Mouse (Mus musculus) Muller cell, postnatal 12 days (primary cell): ENCODE data around the gene Zbed4.
"Not testable (repeated sequence)": the region's sequence is repeated elsewhere in the genome, so short reads cannot be mapped to it uniquely, and the experiment has no call there.

Source experiments
- DNase-seq: peaks from one replicate; pipeline ENCODE4 v3.0.0-alpha.2; 2015; ENCODE audit errors: inconsistent ontology term

The Zbed4 gene

DNA sequence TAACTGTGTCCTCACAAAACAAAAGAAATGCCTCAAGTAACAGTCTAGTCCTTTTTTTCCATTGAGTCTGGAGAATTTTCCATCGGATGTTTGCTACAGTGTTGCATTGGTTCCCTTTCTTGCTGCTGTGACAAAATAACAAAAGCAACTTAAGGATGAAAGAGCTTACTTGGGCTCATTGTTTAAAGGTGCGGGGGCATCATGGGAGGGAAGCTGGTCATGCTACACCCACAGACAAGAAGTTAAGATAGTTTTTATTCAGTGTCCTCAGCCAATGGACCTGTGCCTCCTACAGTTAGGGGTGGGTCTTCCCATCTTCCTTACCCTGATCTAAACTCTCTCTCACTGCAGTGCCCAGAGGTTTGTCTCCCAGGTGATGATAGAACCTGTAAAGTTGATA, 13.0 kb upstream of the Zbed4 start:
- no peak for DNase-seq

DNA sequence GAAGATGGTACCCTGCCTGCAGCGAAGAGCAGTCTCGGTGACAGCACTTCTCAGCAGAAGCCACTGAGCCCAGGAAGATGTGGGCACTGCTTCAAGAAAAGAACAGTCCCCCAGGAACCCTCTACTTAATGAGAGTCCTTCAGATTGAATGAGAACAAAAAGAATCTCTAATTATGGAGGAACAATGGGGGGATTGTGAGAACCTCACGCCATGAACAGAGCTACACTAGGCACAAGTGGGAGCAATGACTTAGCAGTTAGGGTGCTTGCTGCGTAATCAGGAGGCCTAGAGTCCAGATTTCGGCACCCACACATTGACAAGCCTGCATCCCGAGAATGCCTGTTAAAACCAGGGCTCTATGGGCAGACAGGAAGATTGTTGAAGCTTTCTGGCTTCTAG, 10.1 kb upstream of the Zbed4 start:
- peak; percentile 60 for DNase-seq

DNA sequence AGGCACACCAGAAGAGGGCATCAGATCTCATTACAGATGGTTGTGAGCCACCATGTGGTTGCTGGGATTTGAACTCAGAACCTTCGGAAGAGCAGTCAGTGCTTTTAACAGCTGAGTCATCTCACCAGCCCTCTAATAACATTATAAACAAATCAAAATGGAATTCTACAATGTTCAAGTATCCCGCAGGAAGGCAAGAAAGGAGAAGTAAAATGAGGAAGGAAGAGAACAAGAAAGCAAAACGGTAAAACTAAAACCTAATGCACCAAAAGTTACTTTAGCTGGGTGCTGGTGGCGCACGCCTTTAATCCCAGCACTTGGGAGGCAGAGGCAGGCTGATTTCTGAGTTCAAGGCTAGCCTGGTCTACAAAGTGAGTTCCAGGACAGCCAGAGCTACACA, 8.1 kb upstream of the Zbed4 start:
- DNase-seq: not testable (repeated sequence)

DNA sequence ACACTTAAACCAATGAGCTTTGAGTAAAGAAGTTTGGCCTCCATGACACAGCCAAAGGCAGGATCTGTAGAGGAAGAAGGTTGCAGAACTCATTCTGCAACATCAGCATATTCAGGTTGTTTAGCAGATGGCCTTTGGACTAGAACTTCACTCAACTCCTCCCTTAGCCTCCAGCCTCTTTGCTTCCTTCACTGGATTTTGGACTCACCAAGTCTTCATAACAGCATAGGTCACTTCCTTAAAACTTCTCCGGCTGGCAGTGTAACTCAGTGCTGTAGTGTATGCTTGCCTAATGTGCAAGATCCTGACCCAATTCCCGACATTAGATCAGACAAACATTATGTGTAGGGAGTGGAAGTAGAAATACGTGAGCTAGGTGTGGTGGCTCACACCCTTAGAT, 6.1 kb upstream of the Zbed4 start:
- no peak for DNase-seq

DNA sequence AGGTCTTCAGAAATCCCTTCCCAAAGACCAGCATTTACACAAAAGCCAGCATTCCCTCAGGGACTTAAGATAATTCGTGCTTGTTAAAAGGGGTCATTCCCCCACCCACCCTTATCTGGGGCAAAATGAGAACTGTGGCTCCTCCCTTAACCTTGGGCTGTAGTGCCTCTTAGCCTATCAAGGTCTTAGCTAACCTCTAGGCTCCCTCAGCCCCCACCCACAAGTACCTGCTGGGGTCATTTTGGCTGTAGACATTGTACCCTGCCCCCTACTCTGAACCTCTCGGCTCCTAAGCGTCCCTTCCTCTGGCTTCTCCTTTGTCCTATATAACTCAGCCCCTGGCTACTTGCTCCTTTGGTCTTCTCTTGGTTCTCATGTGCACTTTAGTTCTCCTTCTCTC, 5.5 kb upstream of the Zbed4 start:
- no peak for DNase-seq

DNA sequence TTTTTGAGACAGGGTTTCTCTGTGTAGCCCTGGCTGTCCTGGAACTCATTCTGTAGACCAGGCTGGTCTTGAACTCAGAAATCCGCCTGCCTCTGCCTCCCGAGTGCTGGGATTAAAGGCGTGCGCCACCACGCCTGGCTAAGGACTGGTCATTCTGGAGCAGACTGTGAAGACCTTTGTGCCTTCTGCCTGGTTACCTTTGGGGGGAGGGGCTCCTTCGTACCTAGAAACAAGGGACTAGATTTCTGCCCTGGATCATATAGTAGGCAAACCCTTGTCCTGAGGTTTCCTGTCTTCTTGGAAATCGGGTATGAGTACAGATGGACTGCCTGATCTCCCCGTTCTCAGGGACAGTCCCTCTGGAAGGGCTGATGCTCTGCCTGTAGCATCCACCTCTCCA, 1.8 kb upstream of the Zbed4 start:
- DNase-seq: not testable (repeated sequence)

DNA sequence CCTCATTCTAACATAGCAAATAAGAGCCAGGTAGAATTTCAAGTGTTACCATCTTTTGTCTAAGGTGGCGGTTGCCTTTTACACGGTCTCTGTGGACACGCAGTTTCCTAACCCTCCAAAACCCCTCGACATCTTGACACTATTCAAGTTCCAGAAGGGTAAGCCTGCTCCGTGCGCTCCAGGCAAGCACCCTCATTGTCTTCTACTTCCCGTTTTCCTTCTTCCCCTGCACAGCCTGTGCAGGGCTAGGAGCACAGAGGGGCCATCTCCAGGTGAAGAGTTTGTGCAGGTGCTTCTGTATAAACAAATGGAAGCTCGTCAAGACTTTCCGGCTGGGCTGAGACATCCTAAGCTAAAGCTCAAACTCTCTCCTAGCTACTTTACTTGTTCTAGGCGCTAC, 1.4 kb upstream of the Zbed4 start:
- DNase-seq: no peak

DNA sequence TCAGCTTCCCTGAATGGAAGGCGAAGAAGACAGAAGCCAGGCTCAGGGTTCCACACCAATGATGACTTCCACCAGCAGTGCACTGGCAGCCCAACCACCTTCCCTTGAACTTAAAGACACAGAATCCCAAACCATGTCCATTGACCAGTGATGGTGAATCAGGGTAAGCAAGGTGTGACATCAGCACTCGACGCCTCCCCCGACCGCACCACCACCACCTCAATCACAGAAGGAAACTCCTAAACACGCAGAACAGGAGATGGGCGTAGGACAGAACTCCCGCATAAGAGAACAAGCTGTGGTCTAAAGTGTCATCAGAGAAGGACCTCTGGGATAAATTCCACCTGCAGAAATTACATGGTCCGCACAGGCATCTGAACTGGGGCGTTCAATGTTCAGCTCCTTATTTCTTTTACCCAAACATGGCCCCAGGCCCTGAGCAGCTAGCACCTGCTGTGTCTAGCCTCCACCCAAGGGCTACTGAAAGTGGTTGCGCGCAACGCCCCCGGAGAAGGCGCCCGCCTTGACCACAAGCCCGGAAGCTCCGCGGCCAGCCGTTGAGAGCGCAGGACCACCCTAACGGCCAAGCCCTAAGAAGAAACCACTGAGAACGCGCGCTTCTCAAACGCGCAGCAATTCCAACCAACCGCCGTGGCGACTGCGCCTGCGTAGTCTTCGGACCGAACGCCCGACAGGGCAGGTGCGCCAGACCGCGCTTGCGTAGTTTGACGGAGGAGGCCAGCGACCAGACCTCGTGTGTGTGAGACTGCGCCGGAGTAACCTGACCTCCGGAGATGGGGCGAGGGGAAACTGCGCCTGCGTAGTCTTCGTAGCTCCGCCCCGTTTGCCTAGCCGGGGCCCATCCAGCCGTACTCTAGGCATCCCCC, 540 bp upstream of the Zbed4 start:
- peak; percentile 99 for DNase-seq

DNA sequence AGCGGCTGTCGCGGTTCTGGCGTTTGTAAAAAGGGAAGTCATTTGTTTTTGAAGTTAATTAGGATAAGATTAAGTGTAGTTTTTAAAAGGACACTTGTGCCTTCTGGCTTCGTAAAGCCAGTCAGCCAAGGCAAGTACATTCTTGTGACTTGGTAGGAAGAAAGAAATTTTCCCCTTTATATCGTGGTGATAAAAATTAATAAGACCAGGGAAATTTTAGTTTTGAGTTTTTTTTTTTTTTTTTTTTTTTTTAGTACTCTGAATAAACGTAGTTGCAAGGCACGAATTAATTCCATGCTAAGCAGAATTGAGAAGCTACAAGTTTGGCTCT, 908 bp downstream of the Zbed4 start:
- no peak for DNase-seq

DNA sequence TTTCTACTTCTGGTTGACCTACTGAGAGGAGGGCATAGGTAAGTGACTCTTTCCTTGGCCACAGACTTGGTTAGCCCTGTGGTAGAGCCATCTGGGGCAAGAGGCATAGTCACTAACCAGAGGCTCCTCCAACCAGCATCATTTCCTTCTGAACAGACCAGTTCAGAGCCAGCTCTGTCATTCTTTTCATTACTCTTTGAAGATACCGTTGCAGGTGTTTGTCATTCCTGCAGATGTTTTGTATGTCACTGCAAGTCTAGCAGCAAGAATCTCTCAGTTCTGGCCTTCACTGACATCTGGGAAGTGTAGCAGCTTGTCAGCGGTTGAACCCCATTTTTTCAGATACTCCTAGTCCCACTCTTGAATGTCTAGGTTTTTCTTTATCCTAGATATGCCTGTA, 3.4 kb downstream of the Zbed4 start:
- no peak for DNase-seq

DNA sequence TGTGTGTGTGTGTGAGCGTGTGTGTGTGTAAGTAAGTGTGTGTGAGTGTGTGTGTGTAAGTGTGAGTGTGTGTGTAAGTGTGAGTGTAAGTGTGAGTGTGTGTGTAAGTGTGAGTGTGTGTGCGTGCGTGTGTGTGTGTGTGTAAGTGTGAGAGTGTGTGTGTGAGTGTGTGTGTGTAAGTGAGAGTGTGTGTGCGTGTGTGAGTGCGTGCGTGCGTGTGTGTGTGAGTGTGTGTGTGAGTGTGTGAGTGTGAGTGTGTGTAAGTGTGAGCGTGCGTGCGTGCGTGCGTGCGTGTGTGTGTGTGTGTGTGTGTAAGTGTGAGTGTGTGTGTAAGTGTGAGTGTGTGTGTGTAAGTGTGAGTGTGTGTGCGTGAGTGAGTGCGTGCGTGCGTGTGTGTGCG, 4.3 kb downstream of the Zbed4 start:
- DNase-seq: no peak

DNA sequence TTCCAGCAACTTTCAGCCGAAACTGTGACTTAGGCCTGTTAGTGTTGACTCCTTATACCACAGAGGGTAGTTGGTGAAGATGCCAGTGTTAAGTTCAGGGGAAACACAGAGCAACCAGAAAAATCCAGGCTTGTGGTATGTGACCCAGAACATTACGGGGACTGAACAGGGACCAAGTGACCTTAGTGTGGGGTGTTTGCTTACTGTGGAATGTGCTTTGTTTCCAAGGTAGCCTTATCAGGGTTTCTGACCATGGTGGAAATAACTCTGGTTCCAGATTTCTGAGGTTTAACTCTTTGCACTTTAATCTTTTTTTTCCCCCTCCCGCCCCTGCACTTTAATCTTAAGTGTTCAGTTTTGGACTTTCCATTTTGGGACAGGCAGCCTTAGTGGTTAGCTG, 6.6 kb downstream of the Zbed4 start:
- DNase-seq: no peak

DNA sequence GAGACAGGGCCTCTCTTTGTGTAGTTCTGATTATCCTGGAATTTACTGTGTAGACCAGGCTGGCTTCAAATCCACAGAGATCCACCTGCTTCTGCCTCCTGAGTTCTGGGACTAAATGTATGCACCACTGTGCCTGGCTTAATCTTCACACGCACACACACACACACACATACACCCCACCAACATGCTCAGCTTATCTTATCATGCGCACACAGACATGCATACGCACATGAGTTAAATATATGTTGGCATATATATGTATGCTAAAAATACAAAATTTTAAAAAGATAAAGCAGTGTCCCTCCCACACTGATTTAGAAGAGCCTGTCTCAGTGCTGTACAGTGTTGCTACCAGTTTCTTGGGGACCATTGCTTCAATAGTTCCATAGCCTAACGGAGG, 10.1 kb downstream of the Zbed4 start:
- no peak for DNase-seq

DNA sequence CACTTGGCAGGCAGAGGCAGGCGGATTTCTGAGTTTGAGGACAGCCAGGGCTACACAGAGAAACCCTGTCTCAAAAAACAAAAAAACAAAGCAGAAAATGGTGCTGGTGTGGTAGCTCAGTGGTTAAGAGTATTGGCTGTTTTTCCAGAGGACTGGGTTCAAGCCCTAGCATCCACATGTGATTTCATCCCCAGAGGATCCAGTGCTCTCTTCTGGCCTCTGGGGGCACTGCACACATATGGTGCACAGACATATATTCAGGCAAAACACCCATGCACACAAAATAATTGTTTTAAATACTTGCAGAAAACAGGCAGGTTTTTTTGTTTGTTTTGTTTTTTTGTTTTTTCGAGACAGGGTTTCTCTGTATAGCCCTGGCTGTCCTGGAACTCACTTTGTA, 14.7 kb downstream of the Zbed4 start:
- not testable (repeated sequence) for DNase-seq

DNA sequence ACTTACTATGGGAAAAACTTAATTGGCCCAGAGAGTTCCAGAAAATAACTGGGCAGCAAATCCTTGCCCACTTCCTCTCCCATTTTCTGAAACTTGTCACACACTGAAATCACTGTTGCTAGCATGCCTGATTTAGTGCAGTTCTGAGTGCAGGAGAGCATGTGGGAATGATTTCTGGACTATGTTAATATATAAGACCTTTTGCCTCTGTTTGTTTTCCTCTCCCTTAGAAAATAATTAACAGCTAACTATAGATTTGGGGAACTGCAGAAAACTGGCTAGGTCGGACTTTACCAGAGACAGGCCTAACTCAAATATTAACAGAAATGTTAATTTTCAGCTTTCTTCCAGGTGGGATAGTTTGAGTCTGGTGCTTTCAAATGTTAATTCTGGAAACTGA, 17.1 kb downstream of the Zbed4 start:
- no peak for DNase-seq

DNA sequence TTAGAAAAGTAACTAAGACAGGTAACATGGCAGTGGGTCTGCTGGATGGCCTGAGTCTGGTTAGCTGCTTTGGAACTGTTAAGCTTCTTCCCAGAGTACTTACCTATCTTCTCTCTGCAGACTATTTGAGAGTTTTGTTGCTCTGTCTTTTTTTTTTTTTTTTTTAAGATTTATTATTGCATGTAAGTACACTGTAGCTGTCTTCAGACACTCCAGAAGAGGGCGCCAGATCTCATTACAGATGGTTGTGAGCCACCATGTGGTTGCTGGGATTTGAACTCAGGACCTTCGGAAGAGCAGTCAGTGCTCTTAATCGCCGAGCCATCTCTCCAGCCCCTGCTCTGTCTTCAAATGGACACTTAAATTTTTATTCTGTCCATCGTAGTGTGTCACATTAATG, 23.2 kb downstream of the Zbed4 start:
- DNase-seq: not testable (repeated sequence)

DNA sequence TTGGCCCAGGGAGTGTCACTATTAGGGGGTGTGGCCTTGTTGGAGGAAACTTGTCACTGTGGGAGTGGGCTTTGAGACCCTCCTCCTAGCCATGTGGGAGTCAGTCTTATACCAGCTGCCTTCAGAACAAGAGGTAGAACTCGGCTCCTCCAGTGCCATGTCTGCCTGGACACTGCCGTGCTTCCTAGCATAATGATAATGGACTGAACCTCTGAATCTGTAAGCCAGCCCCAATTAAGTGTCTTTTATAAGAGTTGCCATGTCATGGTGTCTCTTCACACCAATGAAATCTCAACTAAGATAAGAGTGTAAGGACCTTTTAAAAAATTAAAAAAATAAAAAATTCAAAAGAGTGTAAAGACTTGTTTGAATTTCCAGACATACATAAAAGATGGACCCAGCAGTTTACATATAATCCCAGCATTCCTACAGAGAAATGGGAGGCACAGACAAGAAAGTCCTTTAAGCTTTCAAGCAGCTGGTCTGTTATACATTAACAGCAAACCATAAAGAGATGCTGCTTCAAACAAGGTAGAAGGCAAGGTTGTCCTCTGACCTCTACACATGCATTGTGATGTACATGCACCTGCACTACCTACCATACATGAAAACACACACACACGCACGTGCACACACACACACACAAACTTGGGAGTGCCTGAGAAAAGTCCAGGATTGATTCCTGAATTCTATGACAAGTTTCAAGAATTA, 40.8 kb downstream of the Zbed4 start:
- no peak for DNase-seq

DNA sequence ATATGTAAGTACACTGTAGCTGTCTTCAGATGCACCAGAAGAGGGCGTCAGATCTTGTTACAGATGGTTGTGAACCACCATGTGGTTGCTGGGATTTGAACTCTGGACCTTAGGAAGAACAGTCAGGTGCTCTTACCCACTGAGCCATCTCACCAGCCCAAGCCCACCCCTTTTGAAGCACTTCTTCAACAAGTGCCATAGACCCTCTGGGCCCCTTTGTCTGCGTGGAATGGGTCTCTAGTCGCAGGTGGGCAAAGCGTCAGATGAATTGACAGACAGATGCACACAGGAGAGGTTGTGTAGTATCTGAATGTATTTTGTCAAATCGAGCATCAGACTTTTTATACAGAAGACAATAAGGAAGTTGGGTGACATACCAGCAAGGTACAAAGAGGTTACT, 43.3 kb downstream of the Zbed4 start:
- not testable (repeated sequence) for DNase-seq

DNA sequence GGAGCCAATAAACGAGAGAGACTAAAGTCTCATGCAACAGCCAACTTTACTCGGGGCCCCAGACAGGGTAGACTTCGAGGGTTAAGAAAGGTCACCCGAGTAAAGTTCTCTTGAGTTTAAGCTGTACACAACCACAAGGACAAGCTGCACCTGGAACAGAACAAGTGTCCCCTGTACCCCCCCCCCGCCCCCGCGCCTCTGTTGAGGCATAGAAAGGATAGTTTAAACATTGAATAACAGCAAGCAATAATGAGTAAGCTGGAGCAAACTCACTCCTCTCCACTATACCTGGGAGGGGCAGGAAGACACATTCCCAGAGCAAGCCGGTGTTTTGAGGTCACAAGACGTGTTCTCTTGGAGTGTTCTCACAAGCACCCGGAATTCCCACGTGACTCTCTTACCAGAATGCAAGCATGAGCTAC, 48.5 kb downstream of the Zbed4 start:
- no peak for DNase-seq

DNA sequence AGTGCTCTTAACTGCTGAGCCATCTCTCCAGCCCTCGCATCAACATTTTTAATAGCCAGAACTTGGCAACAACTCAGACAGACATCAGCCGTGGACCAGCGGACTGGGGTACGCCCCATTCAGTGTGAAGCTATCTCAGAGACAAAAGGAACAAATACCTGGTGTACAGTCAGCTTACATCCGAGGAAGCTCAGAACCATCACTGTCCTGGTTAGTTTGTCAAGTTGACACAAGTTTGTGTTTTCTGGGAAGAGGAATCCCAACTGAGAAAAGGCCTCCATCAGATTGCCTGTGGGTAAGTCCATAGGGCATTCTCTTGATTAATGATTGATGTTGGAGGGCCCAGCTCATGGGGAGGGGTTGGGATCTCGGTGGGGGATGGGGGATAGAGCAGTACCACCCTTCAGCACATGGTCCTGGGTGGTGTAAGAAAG, 49.5 kb downstream of the Zbed4 start:
- DNase-seq: no peak

DNA sequence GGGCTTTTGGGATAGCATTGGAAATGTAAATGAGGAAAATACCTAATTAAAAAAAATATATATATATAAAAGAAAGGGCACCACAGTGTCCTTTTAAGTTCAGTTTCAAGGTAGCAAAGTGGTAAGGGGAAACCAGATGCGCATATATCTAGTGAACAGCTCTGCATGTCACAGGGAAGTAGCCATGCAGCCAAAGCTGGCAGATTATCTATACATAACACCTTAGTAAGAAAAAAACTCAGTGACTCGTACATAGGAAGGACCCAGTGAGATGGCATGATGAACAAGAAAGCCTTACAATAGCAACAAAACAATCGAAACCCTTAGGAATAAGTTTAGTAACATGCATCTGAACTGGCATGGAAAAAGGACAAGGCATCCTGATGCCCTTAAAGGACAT, 50.4 kb downstream of the Zbed4 start:
- DNase-seq: no peak

DNA sequence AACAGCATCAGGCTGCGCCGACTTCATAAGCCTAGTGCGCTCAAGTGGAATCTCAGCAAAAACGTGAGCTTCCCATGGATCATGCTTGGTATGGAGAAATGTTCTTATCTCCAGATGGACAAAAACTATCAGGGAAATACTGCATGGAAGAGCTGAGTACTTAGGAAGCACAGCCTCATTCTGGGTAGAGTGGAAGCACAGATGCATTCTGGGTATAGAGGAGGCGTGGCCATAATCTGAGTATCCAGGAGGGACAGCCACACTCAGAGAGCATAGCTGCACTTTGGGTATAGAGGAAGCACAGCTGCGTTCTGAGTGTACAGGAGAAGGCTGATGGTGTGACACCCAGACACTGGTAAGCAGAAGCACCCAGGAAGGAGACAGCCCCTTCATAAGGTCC, 50.9 kb downstream of the Zbed4 start:
- DNase-seq: no peak

DNA sequence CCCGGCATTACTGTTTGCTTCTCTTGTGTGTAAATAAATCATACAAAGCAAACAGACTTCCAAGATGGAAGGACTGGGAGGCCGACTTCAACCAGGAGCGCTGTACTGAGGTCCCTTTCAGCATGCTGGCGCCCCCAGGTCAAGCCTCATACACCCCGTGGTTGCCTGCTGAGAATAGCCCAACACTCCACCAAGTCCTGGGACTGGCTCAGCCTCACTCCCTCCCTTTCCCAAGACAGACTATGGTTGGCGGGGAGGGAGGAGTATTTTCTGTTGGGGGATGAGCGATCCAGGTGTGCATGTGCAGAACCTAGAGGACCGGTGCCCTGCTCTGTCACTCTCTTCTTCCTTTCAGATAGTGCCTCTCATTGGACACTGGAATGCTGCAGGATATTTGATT, 56.7 kb downstream of the Zbed4 start:
- DNase-seq: no peak
